Mouse (Mus musculus): ENCODE results near the gene Rab38. TPM values are rescaled to one million over a fixed set of nuclear protein-coding genes. Genes with fewer than 3 reads are reported as not detected.

Rab38 gene
- polyA plus RNA-seq, 1 experiment from 2014 or later: 5.0 TPM

DNA sequence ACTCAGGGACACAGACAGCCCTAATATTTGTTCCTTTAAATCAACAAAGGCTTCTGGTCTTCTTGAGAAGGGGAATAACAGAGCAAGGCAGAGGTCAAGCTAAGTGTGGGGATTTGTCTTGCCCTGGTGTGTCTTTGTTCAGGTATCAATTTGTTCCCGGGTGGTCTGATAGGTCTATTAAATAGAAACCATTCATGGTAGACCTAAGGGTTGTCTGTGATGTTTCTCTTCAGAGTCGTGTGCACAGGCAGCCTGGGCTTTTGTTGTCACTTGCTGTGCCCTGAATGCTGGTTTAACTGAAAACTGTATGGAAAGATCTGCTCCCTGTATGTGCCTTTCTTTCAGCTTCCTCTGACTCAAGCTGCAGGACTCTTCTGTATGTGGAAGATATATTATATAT, 60.9 kb downstream of the Rab38 start:
- no peak overlapping the region for H3K4me3 ChIP-seq (ENCODE audit: low read length)
- H3K4me2 ChIP-seq (ENCODE audit: low read depth, low read length): no peak overlapping the region
- H3K36me3 ChIP-seq (ENCODE audit: control insufficient read depth, insufficient read depth, low read length): no peaks in the 10 kb centered on the region
- H3K27me3 ChIP-seq (replicated peaks; ENCODE audit: control insufficient read depth, insufficient read depth, low read length): no peaks in the 10 kb centered on the region
- no peak for ATAC-seq
- WGBS: 7% methylated on average over 2 of the region's 2 CpGs
- no peaks in the 10 kb centered on the region for H3K4me1 ChIP-seq (ENCODE audit: control insufficient read depth, insufficient read depth, low read length)
- no peak overlapping the region for H3K27ac ChIP-seq (ENCODE audit: low read length)
- no peaks in the 10 kb centered on the region for H3K9me3 ChIP-seq (ENCODE audit: control insufficient read depth, low read length)
- H3K9ac ChIP-seq (ENCODE audit: low read depth, low read length): no peak overlapping the region

DNA sequence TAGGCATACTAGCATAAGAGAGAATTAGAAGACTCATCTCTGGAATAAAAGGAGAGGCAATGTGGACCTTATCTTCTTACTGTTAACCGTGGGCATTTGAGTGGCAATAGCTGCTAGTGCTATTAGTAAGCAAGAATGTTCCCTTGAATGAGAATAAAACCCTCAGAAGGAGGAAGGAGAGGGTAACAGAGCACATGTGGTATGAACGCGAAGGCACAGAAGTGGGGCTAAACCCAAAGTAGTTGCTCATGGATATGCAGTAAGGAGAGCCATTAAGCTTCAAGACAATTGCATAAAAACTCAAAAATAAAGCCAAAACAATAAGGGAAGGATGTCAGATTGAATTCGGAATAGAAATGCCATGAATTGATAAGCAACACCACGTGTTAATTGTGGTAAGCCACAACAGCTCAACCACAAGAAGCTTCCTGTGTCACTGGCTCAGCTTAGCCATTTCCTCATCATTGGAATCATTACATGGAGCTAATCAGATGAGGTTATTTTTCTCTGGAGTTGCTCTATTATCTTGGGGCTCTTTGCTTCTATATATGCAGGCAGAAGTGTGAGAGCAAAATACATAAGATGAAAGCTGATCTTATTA, 72.2 kb downstream of the Rab38 start:
- Histone ChIP-seq H3K4me1 (ENCODE audit: control insufficient read depth, insufficient read depth, low read length) (no peaks in the 10 kb centered on the region), H3K36me3 (ENCODE audit: control insufficient read depth, insufficient read depth, low read length) (no peaks in the 10 kb centered on the region), H3K9me3 (ENCODE audit: control insufficient read depth, low read length) (no peaks in the 10 kb centered on the region), H3K9ac (ENCODE audit: low read depth, low read length) (no peak overlapping the region), H3K27me3 (replicated peaks; ENCODE audit: control insufficient read depth, insufficient read depth, low read length) (no peaks in the 10 kb centered on the region), H3K27ac (ENCODE audit: low read length) (no peak overlapping the region), H3K4me2 (ENCODE audit: low read depth, low read length) (no peak overlapping the region), H3K4me3 (ENCODE audit: low read length) (no peak overlapping the region)
- no peak for ATAC-seq
- 90% methylated on average over 5 of the region's 5 CpGs for WGBS

DNA sequence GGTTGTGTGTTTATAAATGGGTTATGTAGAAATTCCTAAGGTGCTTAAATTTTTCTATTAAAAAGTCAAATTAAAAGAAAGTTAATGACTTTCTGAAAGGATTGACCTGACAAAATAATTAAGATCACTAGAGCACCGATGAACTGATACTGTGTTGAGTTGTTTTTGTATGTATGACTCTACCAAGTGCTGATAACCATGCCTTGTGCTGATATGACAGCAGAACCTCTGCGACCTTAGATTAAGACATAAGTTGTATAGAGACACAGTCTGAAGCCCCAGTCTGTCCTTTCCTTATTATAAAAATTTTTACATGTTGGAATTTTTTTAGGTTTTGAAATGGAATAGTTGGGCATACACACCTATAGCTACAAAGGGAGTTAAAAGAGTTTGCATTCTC, 79.7 kb downstream of the Rab38 start:
- Histone ChIP-seq H3K36me3 (ENCODE audit: control insufficient read depth, insufficient read depth, low read length) (no peaks in the 10 kb centered on the region), H3K9ac (ENCODE audit: low read depth, low read length) (no peak overlapping the region), H3K9me3 (ENCODE audit: control insufficient read depth, low read length) (no peaks in the 10 kb centered on the region), H3K4me1 (ENCODE audit: control insufficient read depth, insufficient read depth, low read length) (no peaks in the 10 kb centered on the region), H3K27ac (ENCODE audit: low read length) (no peak overlapping the region), H3K4me2 (ENCODE audit: low read depth, low read length) (no peak overlapping the region), H3K4me3 (ENCODE audit: low read length) (no peak overlapping the region), H3K27me3 (replicated peaks; ENCODE audit: control insufficient read depth, insufficient read depth, low read length) (no peaks in the 10 kb centered on the region)
- no peak for ATAC-seq
- 82% methylated on average over 2 of the region's 2 CpGs for WGBS

DNA sequence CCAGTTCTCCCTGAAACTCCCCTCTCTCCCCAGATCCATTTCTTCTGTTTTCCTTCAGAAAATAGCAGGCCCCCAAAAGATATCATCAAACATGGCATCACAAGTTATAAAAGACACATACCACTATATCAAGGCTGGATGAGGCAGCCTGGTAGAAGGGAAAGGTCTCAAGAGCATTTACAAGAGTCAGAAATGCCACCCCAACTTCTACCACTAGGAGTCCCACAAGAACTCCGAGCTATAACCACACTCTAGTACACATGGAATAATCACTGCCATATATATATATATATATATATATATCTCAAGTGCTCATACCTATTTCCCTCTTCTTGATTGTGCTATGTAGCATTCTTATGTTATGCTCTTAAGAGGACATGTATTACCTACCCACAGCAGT, 92.4 kb downstream of the Rab38 start:
- Histone ChIP-seq H3K36me3 (ENCODE audit: control insufficient read depth, insufficient read depth, low read length) (no peaks in the 10 kb centered on the region), H3K4me1 (ENCODE audit: control insufficient read depth, insufficient read depth, low read length) (no peaks in the 10 kb centered on the region), H3K9ac (ENCODE audit: low read depth, low read length) (no peak overlapping the region), H3K4me3 (ENCODE audit: low read length) (no peak overlapping the region), H3K27me3 (replicated peaks; ENCODE audit: control insufficient read depth, insufficient read depth, low read length) (no peaks in the 10 kb centered on the region), H3K4me2 (ENCODE audit: low read depth, low read length) (no peak overlapping the region), H3K9me3 (ENCODE audit: control insufficient read depth, low read length) (no peaks in the 10 kb centered on the region), H3K27ac (ENCODE audit: low read length) (no peak overlapping the region)
- no peak for ATAC-seq
- WGBS: 73% methylated on average over 1 of the region's 1 CpGs

DNA sequence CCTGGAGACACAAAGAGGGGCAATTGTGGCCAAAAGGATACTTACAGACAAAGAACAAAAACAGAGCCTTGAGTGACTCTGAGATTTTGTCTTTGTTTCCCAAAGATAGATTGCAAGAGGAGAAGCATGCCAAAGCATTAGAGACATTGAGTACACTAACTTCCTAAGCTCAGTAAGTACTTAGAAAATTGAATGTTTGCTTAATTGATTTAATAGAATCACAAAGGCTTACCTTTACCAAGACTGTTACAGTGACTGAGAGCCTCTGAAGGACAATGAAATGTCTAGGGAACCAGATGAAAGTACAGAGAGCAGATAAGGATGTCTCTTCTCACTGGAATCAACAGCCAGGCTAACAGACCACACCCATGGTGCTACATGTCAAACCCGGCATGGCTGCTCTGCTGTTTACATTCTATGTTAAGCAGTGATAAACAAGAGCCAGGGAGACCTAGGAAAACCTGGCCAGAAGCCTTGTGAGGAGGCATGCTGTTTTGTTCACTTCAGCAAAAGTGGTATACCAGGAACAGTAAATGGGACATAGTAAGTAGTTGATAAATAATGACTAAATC, 97.1 kb downstream of the Rab38 start:
- WGBS: 10% methylated on average over 1 of the region's 1 CpGs
- no peaks in the 10 kb centered on the region for H3K4me1 ChIP-seq (ENCODE audit: control insufficient read depth, insufficient read depth, low read length)
- no peaks in the 10 kb centered on the region for H3K36me3 ChIP-seq (ENCODE audit: control insufficient read depth, insufficient read depth, low read length)
- no peak overlapping the region for H3K4me2 ChIP-seq (ENCODE audit: low read depth, low read length)
- no peak overlapping the region for H3K27ac ChIP-seq (ENCODE audit: low read length)
- no peaks in the 10 kb centered on the region for H3K9me3 ChIP-seq (ENCODE audit: control insufficient read depth, low read length)
- ATAC-seq: no peak
- no peaks in the 10 kb centered on the region for H3K27me3 ChIP-seq (replicated peaks; ENCODE audit: control insufficient read depth, insufficient read depth, low read length)
- H3K4me3 ChIP-seq (ENCODE audit: low read length): no peak overlapping the region
- H3K9ac ChIP-seq (ENCODE audit: low read depth, low read length): no peak overlapping the region

DNA sequence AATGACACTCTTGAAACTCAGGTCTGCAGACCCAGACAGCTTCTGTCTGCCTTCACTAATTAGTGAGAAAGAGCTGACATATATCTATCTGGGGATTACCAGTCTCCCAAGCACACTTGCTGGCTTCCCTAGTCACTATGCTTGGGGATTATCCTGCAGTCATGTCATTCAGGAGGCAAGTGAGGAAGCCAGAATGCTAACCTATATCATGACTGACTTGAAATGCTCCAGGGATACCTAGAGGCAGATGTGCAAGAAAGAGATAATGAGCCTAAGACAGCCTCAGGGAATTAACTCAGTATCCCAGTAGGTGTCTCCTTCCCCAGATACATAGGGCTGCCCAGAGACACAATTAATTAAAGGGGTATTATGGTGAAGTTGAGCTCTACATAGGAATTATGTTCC, 106.1 kb downstream of the Rab38 start:
- no peak for ATAC-seq
- H3K36me3 ChIP-seq (ENCODE audit: control insufficient read depth, insufficient read depth, low read length): no peaks in the 10 kb centered on the region
- H3K9ac ChIP-seq (ENCODE audit: low read depth, low read length): no peak overlapping the region
- H3K4me2 ChIP-seq (ENCODE audit: low read depth, low read length): no peak overlapping the region
- H3K9me3 ChIP-seq (ENCODE audit: control insufficient read depth, low read length): no peaks in the 10 kb centered on the region
- no peaks in the 10 kb centered on the region for H3K4me1 ChIP-seq (ENCODE audit: control insufficient read depth, insufficient read depth, low read length)
- no peaks in the 10 kb centered on the region for H3K27me3 ChIP-seq (replicated peaks; ENCODE audit: control insufficient read depth, insufficient read depth, low read length)
- H3K4me3 ChIP-seq (ENCODE audit: low read length): no peak overlapping the region
- H3K27ac ChIP-seq (ENCODE audit: low read length): no peak overlapping the region

DNA sequence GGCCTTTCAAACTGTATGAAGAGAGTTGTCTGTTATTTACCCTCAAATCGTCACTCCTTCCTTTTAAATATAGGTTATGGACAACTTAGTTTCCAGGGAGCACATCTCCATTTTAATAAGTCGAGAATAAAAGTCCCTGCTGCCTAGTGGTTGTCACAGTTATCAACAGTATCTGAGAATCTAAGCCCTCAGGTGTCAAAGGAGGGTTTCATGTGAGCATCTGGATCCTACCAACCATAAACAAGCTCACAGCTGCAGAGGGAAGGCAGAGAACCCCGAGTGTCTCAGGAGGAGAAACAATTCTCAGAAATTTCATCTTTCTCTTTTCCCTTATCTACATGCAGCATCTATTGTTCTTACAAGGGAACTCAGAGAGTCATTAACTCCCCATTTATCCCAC, 106.7 kb downstream of the Rab38 start:
- Histone ChIP-seq H3K36me3 (ENCODE audit: control insufficient read depth, insufficient read depth, low read length) (no peaks in the 10 kb centered on the region), H3K9me3 (ENCODE audit: control insufficient read depth, low read length) (no peaks in the 10 kb centered on the region), H3K4me3 (ENCODE audit: low read length) (no peak overlapping the region), H3K27me3 (replicated peaks; ENCODE audit: control insufficient read depth, insufficient read depth, low read length) (no peaks in the 10 kb centered on the region), H3K4me1 (ENCODE audit: control insufficient read depth, insufficient read depth, low read length) (no peaks in the 10 kb centered on the region), H3K27ac (ENCODE audit: low read length) (no peak overlapping the region), H3K4me2 (ENCODE audit: low read depth, low read length) (no peak overlapping the region), H3K9ac (ENCODE audit: low read depth, low read length) (no peak overlapping the region)
- WGBS: 55% methylated on average over 3 of the region's 3 CpGs
- no peak for ATAC-seq

Other genes starting within 250 kb of the Rab38 start
- 91.9 and 95.8 TPM in 2 replicates for gene Ctsc, start 152.2 kb upstream of the Rab38 start, polyA plus RNA-seq (2015; fragmentation: Nextera tagmentation; extraction: Ambion mirVana)

Data from intestine, embryonic 16.5 days (tissue).